Mouse (Mus musculus): ENCODE results near the gene Cdk14. TPM values are rescaled to one million over a fixed set of nuclear protein-coding genes. Genes with fewer than 3 reads are reported as not detected.

The Cdk14 gene
- total RNA-seq, 2 experiments from 2014 or later: 2.5 to 11.1 TPM

- no peak for ATAC-seq (ENCODE audit: poor library complexity, severe bottlenecking)
Measured at GRCm38 (mm10) chr5:5115546-5115945, 304.6 kb downstream of the Cdk14 start.

DNA sequence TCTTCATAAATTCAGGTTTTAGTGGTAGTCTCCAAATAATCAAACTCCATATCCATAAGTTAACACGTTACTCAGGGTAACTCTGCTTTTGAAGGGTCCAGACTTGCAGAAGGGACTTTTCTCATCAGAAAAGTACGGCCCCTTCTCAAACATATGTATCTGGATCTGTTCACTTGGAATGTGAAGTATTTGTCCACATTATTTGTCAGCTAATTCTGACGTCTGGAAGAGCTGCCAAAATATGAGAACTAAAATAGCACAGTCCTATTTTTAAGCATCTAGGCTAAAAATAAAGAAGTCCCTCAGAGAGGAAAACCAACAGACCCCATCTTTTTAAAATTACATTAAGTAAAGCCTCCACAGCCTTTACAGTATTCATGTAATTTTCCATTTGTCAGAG is 310.5 kb downstream of the Cdk14 start:
- ATAC-seq (ENCODE audit: poor library complexity, severe bottlenecking): no peak

DNA sequence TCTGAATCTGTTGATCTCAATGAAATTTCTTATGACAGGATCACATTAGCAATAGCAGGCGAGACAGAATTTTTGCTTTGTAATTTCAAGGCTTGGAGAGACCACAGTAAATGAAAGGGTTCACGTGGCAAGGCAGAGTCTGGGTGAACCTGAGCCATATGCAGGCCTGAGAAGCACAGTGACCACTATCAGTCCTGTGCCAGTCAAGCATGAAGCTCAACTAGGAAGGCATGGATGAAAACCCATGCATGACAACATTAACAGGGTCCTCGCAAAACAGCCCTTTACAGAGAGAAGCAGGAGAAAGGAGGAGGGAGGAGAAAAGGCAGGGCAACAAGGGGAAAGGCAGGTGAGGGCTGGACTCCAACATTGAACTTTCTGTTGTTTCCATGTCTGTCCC is 311.1 kb downstream of the Cdk14 start:
- no peak for ATAC-seq (ENCODE audit: poor library complexity, severe bottlenecking)

GRCm38 (mm10) chr5:5096248-5096915 is 323.7 kb downstream of the Cdk14 start:
- no peak for ATAC-seq (ENCODE audit: poor library complexity, severe bottlenecking)

DNA sequence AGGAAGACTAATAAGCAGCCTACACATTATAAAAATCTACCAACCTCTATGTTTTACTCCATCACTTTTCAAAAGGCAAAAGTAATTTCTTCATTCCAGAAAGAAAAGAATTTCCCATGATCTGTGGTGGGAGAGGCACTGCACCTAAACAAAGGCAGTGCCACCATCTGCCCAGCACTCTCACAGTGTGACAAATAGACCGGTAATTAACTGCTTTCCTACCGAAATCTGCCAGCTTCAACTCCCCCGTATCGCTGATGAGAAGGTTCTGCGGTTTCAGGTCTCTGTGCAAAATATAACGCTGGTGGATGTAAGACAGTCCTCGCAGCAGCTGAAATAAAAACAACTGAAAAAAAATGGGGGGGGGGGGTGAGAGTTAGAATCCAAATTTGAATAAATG is 327.4 kb downstream of the Cdk14 start:
- no peak for ATAC-seq (ENCODE audit: poor library complexity, severe bottlenecking)

- ATAC-seq (ENCODE audit: poor library complexity, severe bottlenecking): no peak
Measured at GRCm38 (mm10) chr5:5071526-5071925, 348.6 kb downstream of the Cdk14 start.

GRCm38 (mm10) chr5:5064686-5065085 is 355.4 kb downstream of the Cdk14 start:
- no peak for ATAC-seq (ENCODE audit: poor library complexity, severe bottlenecking)

- ATAC-seq (ENCODE audit: poor library complexity, severe bottlenecking): no peak
Measured at GRCm38 (mm10) chr5:5056102-5056883, 363.8 kb downstream of the Cdk14 start.

DNA sequence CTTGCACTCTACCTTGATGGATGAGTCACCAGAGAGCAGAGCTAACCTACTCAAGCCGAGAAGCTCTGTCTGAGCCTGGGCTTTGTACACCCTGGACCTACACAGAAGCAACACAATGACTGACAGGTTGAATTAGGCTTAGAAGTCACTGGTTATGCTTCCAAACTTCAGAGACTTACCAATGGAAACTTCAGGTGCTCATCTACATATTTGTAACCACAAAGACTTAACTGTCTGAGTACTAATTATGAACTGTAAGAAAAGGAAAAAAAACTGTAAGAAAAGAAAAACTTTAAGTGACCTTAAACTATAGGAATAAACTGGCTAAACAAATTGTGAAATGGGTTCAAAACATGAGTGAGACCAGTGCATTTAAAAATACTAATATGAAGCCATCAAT is 364.6 kb downstream of the Cdk14 start:
- ATAC-seq (ENCODE audit: poor library complexity, severe bottlenecking): no peak

- no peak for ATAC-seq (ENCODE audit: poor library complexity, severe bottlenecking)
Measured at GRCm38 (mm10) chr5:5054270-5054669, 365.8 kb downstream of the Cdk14 start.

DNA sequence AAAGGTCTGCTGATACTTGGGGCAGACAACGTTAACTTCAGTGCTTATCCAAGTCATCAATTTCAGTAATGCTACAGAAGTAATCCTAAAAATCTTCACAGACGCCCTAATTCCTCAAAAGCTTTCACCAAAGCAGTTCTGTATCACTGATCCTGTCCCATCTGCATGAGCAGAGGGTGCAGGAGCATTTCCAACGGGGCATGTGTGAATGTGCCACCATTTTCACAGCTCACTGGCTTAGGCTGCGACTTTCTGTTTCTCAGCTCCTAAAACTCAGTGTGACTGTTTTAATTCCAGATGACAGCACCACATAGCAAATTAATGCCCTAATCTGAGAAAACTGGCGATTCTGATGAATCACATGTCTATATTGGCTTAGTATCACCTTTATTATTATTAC is 375.8 kb downstream of the Cdk14 start:
- ATAC-seq (ENCODE audit: poor library complexity, severe bottlenecking): no peak

DNA sequence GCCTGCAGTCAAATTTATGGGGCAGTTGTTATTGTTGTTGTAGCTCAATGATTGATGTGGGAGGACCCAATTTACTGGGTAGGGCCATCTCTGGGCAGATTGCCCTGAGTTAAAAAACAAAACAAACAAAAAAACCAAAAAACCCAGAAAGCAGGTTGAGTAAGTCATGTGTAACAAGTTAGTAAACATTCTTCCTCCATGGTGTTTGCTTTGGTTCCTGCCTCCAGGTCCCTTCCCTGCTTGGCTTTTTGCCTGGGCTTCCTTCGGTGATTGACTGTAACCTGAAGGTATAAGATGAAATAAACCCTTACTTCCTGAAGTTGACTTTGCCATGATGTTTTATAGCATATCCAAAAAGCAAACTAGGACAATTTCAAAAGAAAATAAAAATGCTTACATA is 377.4 kb downstream of the Cdk14 start:
- no peak for ATAC-seq (ENCODE audit: poor library complexity, severe bottlenecking)

- no peak for ATAC-seq (ENCODE audit: poor library complexity, severe bottlenecking)
Measured at GRCm38 (mm10) chr5:5041480-5041879, 378.6 kb downstream of the Cdk14 start.

- no peak for ATAC-seq (ENCODE audit: poor library complexity, severe bottlenecking)
Measured at GRCm38 (mm10) chr5:5039700-5040284, 380.3 kb downstream of the Cdk14 start.

GRCm38 (mm10) chr5:5033445-5033844 is 386.7 kb downstream of the Cdk14 start:
- ATAC-seq (ENCODE audit: poor library complexity, severe bottlenecking): no peak

GRCm38 (mm10) chr5:5032847-5033246 is 387.3 kb downstream of the Cdk14 start:
- no peak for ATAC-seq (ENCODE audit: poor library complexity, severe bottlenecking)

- no peak for ATAC-seq (ENCODE audit: poor library complexity, severe bottlenecking)
Measured at GRCm38 (mm10) chr5:5032446-5032845, 387.7 kb downstream of the Cdk14 start.

DNA sequence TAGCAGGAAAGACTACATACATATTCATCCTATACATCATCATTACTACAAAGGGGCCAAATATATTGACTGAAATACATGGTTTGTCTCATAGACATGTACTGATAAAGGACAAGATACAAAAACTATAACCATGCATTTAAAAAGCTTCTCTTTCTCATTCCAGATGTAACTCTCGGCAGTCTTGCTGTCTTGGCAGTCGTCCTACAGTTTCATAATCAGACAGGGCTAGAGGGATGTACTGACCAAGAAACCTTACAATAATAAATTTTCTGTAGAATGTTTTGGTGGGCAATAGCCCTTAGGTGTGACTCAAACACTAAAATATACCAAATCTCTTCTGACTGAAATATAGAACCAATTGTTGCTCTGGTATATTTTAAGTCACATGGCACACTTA is 389.7 kb downstream of the Cdk14 start:
- no peak for ATAC-seq (ENCODE audit: poor library complexity, severe bottlenecking)

- ATAC-seq (ENCODE audit: poor library complexity, severe bottlenecking): no peak
Measured at GRCm38 (mm10) chr5:5018959-5019358, 401.2 kb downstream of the Cdk14 start.

GRCm38 (mm10) chr5:5018242-5018641 is 401.9 kb downstream of the Cdk14 start:
- ATAC-seq (ENCODE audit: poor library complexity, severe bottlenecking): no peak

- no peak for ATAC-seq (ENCODE audit: poor library complexity, severe bottlenecking)
Measured at GRCm38 (mm10) chr5:5013783-5014182, 406.3 kb downstream of the Cdk14 start.

All from megakaryocyte, adult 5-6 weeks (primary cell).